Mouse (Mus musculus) activated CD4-positive, CD25-positive, alpha-beta regulatory T cell, adult 4 months (primary cell): ENCODE measurements around the gene Lrrc40. TPM values are rescaled to one million over a fixed set of nuclear protein-coding genes. Genes with fewer than 3 reads are reported as not detected.
"Not testable (repeated sequence)": the region's sequence is repeated elsewhere in the genome, so short reads cannot be mapped to it uniquely, and the experiment has no call there.

Experiments
- ATAC-seq: one replicate; pipeline ENCODE4 v1.8.0; 2017
- polyA plus RNA-seq, 2 experiments: library from polyadenylated mRNA; unstranded; fragments of 100-300 nt; shearing (Covaris generic); gene quantifications; one replicate each; pipeline ENCODE4 v1.2.1; 2017

Lrrc40 gene
- polyA plus RNA-seq, 2 experiments from 2014 or later = 30.1 to 33.9 TPM

GRCm38 (mm10) chr3:158091601-158092000 lies 55.1 kb downstream of the Lrrc40 start:
- ATAC-seq = no peak

GRCm38 (mm10) chr3:158093919-158094318 lies 57.5 kb downstream of the Lrrc40 start:
- no peak for ATAC-seq

- ATAC-seq = not testable (repeated sequence)
Observed at GRCm38 (mm10) chr3:158102043-158102442, 65.6 kb downstream of the Lrrc40 start.

- not testable (repeated sequence) for ATAC-seq
Observed at GRCm38 (mm10) chr3:158102530-158102929, 66.1 kb downstream of the Lrrc40 start.

- ATAC-seq = no peak
Observed at GRCm38 (mm10) chr3:158103467-158103866, 67.0 kb downstream of the Lrrc40 start.

- no peak for ATAC-seq
Observed at GRCm38 (mm10) chr3:158105260-158105659, 68.8 kb downstream of the Lrrc40 start.

Other genes with a start within 250 kb of the Lrrc40 start
- under 1 TPM in 1 of 2 experiments, not detected in 1; 0.49 TPM for gene Cth, start 111.6 kb upstream of the Lrrc40 start, polyA plus RNA-seq
- gene Ankrd13c, start 89.4 kb upstream of the Lrrc40 start, polyA plus RNA-seq = 10 to 100 TPM; 28.8 to 31.6 TPM
- 100 to 1,000 TPM; 142 to 145 TPM for gene Srsf11, start within 50 bp of the Lrrc40 start, polyA plus RNA-seq